Mouse (Mus musculus) limb, embryonic 13.5 days (tissue): ENCODE data around the gene Tuba4a. TPM values are rescaled to one million over a fixed set of nuclear protein-coding genes. Genes with fewer than 3 reads are reported as not detected.
"Not testable (repeated sequence)": the region's sequence is repeated elsewhere in the genome, so short reads cannot be mapped to it uniquely, and the experiment has no call there.

Experiments used
- ATAC-seq: fragments of 200-750 bp; cut with Nextera tagmentation; 2 replicates; pipeline ENCODE4 v1.8.0; 2017; ENCODE audit warnings: low read depth, moderate number of reproducible peaks, moderate TSS enrichment; ENCODE audit not compliant: low FRiP score
- H3K27ac ChIP-seq: fragments of 300-500 bp; sonication (generic); 2 replicates; pipeline ENCODE4 v1.5.1; 2015; ENCODE audit warnings: inconsistent platforms, mild to moderate bottlenecking, moderate library complexity
- H3K27me3 ChIP-seq: fragments of 300-500 bp; sonication (generic); 2 replicates; pipeline ENCODE4 v1.6.1; 2015; ENCODE audit warnings: mild to moderate bottlenecking, inconsistent platforms
- H3K36me3 ChIP-seq: fragments of 300-500 bp; sonication (generic); 2 replicates; pipeline ENCODE4 v1.6.1; 2015; ENCODE audit warnings: inconsistent platforms, mild to moderate bottlenecking, moderate library complexity
- H3K4me1 ChIP-seq: fragments of 300-500 bp; sonication (generic); 2 replicates; pipeline ENCODE4 v1.6.1; 2015; ENCODE audit warnings: inconsistent platforms
- H3K4me2 ChIP-seq: fragments of 300-500 bp; sonication (generic); replicated peaks from 2 replicates; pipeline ENCODE4 v1.6.1; 2015; ENCODE audit warnings: inconsistent platforms, mild to moderate bottlenecking, moderate library complexity
- H3K4me3 ChIP-seq: fragments of 300-500 bp; sonication (generic); 2 replicates; pipeline ENCODE4 v1.5.1; 2015; ENCODE audit warnings: moderate library complexity, mild to moderate bottlenecking, inconsistent platforms
- H3K9ac ChIP-seq: fragments of 300-500 bp; sonication (generic); 2 replicates; pipeline ENCODE4 v1.6.1; 2015; ENCODE audit warnings: mild to moderate bottlenecking, inconsistent platforms
- H3K9me3 ChIP-seq: fragments of 300-500 bp; sonication (generic); 2 replicates; pipeline ENCODE4 v1.6.1; 2016; ENCODE audit warnings: inconsistent platforms
- WGBS: fragments of 180-500 bp; shearing (Covaris S2); methylation state at CpG from one replicate; pipeline ENCODE4 v1.1.7; 2015; 5-methylcytosine and 5-hydroxymethylcytosine counted together
- polyA plus RNA-seq: library from polyadenylated mRNA; unstranded; fragments of >200 nt; fragmentation: Nextera tagmentation; extraction: Ambion mirVana; gene quantifications from 2 replicates; pipeline ENCODE4 v1.2.1, GENCODE M21; 2015

Tuba4a gene
- polyA plus RNA-seq, 1 experiment from 2014 or later, result 22.7 TPM

DNA sequence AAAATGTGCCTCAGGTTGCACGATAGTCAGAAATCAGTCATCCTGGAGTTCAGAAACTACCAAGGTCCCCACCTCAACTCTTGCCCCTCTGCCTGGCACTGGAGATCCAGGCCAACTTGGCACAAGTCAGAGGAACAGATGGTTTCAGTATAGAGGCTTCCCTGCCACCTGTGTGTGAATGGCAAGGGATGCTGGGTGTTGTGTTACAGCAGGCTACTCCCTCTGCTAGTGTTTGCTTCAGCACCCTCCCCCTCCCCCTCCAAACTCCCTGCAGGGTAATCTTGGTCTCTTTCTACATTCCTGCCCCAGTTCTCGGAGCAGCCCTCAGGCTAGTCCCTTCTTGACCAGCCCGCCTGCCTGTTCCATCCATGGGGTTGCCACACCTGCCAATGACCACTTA is 30.8 kb upstream of the Tuba4a start:
- peaks cover 18% of the 10 kb centered on the region for H3K4me1 ChIP-seq
- no peak overlapping the region for H3K9ac ChIP-seq
- no peaks in the 10 kb centered on the region; the same call in 1 of the 2 replicates for H3K36me3 ChIP-seq
- ATAC-seq, result no peak
- H3K9me3 ChIP-seq, result no peaks in the 10 kb centered on the region
- 35% methylated on average over 3 of the region's 3 CpGs for WGBS
- no peak overlapping the region for H3K4me3 ChIP-seq
- H3K27ac ChIP-seq, result no peak overlapping the region
- no peak overlapping the region for H3K4me2 ChIP-seq
- peaks cover 10% of the 10 kb centered on the region; the same call in 1 of the 2 replicates for H3K27me3 ChIP-seq

DNA sequence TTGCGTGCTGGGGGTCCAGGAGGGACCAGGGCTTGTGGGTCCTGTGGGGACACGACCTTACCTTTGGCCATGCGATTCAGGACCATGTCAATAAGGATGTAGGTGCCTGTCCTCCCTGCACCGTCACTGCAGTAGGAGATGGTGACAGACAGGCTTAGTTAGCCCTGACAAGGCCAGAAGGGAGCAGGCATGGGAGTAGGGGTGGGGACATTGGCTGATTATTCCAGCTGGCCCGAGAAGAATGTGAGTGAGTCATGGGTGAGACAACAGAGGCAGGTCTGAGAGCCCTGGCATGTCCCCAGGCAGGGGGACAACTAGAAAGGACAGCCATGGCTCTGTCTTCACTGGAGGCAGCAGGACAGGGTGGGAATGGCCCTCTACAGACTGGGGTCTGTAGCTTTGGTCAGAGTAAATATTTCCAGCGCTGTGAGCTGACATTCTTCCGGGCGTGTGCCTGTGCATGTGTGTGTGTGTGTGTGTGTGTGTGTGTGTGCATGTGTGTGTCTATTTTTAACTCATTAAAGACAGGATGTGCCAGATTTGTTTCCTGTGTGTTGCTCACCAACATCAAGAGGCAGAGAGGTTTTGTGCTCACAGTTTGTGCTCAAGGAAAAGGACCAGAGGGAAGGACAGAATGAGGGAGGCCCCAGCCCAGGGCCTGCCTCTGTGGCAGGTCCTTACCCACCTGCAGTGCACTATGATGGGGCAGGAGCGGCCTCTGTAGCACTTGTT is 28.5 kb upstream of the Tuba4a start:
- WGBS, result 49% methylated on average over 9 of the region's 9 CpGs
- Histone ChIP-seq H3K9ac (peak overlapping the region; percentile 13), H3K36me3 (peaks cover 13% of the 10 kb centered on the region), H3K27me3 (peaks cover 10% of the 10 kb centered on the region; the same call in 1 of the 2 replicates), H3K4me1 (peaks cover 18% of the 10 kb centered on the region), H3K9me3 (no peaks in the 10 kb centered on the region), H3K4me2 (no peak overlapping the region), H3K27ac (no peak overlapping the region; the same call in 1 of the 2 replicates), H3K4me3 (no peak overlapping the region)
- ATAC-seq, result no peak

GRCm38 (mm10) chr1:75247071-75247930 is 27.6 kb upstream of the Tuba4a start:
- no peak overlapping the region for H3K4me2 ChIP-seq
- whole genome bisulfite sequencing, result 78% methylated on average over 16 of the region's 16 CpGs
- ATAC-seq, result no peak
- peaks cover 18% of the 10 kb centered on the region for H3K4me1 ChIP-seq
- no peak overlapping the region for H3K4me3 ChIP-seq
- peaks cover 3% of the 10 kb centered on the region; the same call in 1 of the 2 replicates for H3K27me3 ChIP-seq
- H3K36me3 ChIP-seq, result peaks cover 18% of the 10 kb centered on the region
- no peaks in the 10 kb centered on the region for H3K9me3 ChIP-seq
- 0 out of 2 replicates have a peak overlapping the region, but pooled peaks have one; percentile 13 for H3K9ac ChIP-seq
- no peak overlapping the region for H3K27ac ChIP-seq

DNA sequence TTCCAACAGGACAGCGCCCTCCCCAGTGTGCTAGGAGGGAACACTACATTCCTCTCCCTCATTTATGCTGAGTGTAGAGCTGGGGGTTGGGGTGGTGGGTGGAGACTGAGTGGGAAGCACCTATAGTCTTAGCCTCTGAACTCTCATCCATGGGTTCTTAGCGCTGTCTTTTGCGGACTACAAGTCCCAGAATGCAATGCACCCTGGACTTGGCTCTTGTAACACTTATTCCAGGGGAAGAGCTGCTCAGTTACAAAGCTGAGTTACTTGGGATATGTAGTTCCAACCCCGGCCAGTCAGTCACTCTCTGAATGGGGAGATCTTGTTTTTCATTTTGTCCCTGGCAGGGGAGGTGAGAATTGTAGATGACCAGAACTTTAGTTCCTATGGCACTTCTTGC is 25.2 kb upstream of the Tuba4a start:
- H3K9me3 ChIP-seq, result no peaks in the 10 kb centered on the region
- H3K4me2 ChIP-seq, result no peak overlapping the region
- ATAC-seq, result peak; percentile 60; the same call in 1 of the 2 replicates
- no peak overlapping the region for H3K4me3 ChIP-seq
- H3K4me1 ChIP-seq, result peaks cover 10% of the 10 kb centered on the region
- H3K36me3 ChIP-seq, result peaks cover 36% of the 10 kb centered on the region
- WGBS, result 24% methylated on average over 4 of the region's 4 CpGs
- H3K27me3 ChIP-seq, result no peaks in the 10 kb centered on the region
- H3K27ac ChIP-seq, result no peak overlapping the region
- H3K9ac ChIP-seq, result no peak overlapping the region

GRCm38 (mm10) chr1:75244175-75244826 is 24.6 kb upstream of the Tuba4a start:
- Histone ChIP-seq H3K9ac (no peak overlapping the region), H3K4me1 (peaks cover 13% of the 10 kb centered on the region), H3K36me3 (peaks cover 40% of the 10 kb centered on the region), H3K4me2 (no peak overlapping the region), H3K4me3 (no peak overlapping the region), H3K9me3 (no peaks in the 10 kb centered on the region), H3K27ac (no peak overlapping the region), H3K27me3 (no peaks in the 10 kb centered on the region)
- no peak for ATAC-seq
- 89% methylated on average over 12 of the region's 12 CpGs for WGBS

DNA sequence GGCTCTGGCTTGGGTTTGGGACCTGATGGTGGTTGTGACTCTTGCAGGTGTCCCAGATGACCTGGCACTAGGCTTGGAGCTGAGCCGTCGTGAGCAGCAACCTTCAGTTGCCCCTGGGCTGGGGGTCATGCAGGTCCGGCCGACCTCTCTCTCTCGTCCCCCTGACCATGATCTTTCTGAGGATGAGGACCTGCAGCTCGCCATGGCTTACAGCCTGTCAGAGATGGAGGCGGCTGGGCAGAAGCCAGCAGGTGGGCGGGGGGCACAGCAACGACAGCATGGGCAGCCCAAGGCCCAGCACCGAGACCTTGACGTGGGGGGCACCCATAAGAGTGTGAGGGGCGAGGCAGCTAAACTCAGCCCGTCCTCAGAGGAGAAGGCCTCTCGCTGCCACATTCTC is 23.7 kb upstream of the Tuba4a start:
- H3K4me1 ChIP-seq, result peaks cover 11% of the 10 kb centered on the region
- WGBS, result 86% methylated on average over 14 of the region's 14 CpGs
- H3K36me3 ChIP-seq, result peaks cover 44% of the 10 kb centered on the region
- H3K9ac ChIP-seq, result no peak overlapping the region
- no peaks in the 10 kb centered on the region for H3K27me3 ChIP-seq
- H3K4me2 ChIP-seq, result no peak overlapping the region
- no peak overlapping the region for H3K4me3 ChIP-seq
- no peaks in the 10 kb centered on the region for H3K9me3 ChIP-seq
- ATAC-seq, result no peak
- H3K27ac ChIP-seq, result no peak overlapping the region

GRCm38 (mm10) chr1:75239591-75239990 is 19.9 kb upstream of the Tuba4a start:
- H3K27me3 ChIP-seq, result no peaks in the 10 kb centered on the region
- peaks cover 20% of the 10 kb centered on the region for H3K4me1 ChIP-seq
- H3K9ac ChIP-seq, result no peak overlapping the region
- no peak overlapping the region; the same call in 1 of the 2 replicates for H3K27ac ChIP-seq
- 59% methylated on average over 10 of the region's 10 CpGs for WGBS
- H3K36me3 ChIP-seq, result peaks cover 44% of the 10 kb centered on the region
- no peak for ATAC-seq
- H3K4me3 ChIP-seq, result no peak overlapping the region
- H3K4me2 ChIP-seq, result no peak overlapping the region
- H3K9me3 ChIP-seq, result no peaks in the 10 kb centered on the region

DNA sequence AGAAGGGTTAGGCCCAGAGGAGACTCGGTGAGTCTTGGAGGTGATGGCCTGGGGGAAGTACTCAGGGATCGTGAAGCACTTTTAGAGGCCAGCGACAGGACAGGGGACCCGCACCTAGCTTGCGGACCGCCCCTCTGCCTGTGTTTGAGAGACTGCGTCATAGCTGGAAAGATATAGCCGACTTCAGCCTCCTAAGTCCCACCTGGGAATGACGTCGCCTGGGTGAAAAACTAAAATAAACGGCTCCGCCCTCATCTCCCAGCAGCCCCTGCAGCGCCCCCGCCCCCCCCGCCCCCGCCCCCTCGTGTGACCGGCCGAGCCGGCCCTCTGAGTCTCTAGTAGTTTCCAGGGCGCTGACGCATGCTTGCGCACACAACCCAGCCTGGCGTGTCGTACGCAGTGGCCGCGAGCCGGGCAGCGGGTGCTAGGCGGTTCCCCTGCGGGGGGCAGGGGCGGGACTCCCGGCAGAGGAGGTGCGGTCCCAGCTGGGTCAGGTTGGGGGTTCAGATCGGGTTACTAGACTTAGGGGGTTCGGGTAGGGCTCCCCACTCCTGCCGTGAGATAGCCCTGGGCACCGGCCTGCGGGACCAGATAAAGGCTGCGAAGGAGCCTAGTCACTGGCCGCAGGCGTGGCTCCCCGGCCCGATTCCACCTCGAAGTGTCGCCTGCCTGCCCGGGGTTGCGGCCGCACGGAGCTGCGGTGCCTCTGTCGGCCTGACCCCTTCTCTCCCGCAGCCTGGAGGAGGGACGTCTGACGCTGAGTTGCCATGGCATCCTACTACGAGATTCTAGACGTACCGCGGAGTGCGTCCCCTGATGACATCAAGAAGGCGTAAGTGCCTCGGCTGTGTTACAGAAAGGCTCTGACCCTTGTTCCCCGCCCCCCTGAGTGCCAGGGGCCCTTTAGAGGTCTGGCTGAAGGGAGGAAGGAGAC is 16.7 kb upstream of the Tuba4a start, which contains the start of gene Dnajb2:
TSS of gene Dnajb2 (plus strand) at position 290 of the 934 bp plus-strand sequence.
- Histone ChIP-seq H3K9me3 (no peaks in the 10 kb centered on the region), H3K4me1 (peaks cover 20% of the 10 kb centered on the region), H3K27ac (peak within 1 kb of the TSS; percentile 81), H3K4me3 (peak within 1 kb of the TSS; percentile 76), H3K36me3 (peaks cover 19% of the 10 kb centered on the region), H3K9ac (peak within 1 kb of the TSS; percentile 88), H3K27me3 (no peaks in the 10 kb centered on the region), H3K4me2 (peak within 1 kb of the TSS; percentile 89)
- under 1% methylated on average over 64 of the region's 64 CpGs for WGBS
- peak; percentile 89 for ATAC-seq

GRCm38 (mm10) chr1:75234606-75235005 is 14.9 kb upstream of the Tuba4a start:
- H3K9me3 ChIP-seq, result no peaks in the 10 kb centered on the region
- peaks cover 5% of the 10 kb centered on the region; the same call in 1 of the 2 replicates for H3K36me3 ChIP-seq
- 0 out of 2 replicates have a peak, but pooled peaks cover 4% of the 10 kb centered on the region for H3K27me3 ChIP-seq
- no peak for ATAC-seq
- H3K9ac ChIP-seq, result no peak overlapping the region
- peaks cover 19% of the 10 kb centered on the region for H3K4me1 ChIP-seq
- H3K4me2 ChIP-seq, result no peak overlapping the region
- no peak overlapping the region for H3K4me3 ChIP-seq
- no peak overlapping the region for H3K27ac ChIP-seq
- WGBS, result 1% methylated on average over 8 of the region's 8 CpGs

- 65% methylated on average over 4 of the region's 4 CpGs for WGBS
- H3K4me2 ChIP-seq, ATAC-seq, H3K27me3 ChIP-seq, H3K4me3 ChIP-seq, H3K9ac ChIP-seq, H3K27ac ChIP-seq, H3K36me3 ChIP-seq, H3K9me3 ChIP-seq: not testable (repeated sequence)
- peaks cover 14% of the 10 kb centered on the region for H3K4me1 ChIP-seq
Measured at GRCm38 (mm10) chr1:75232489-75232888, 12.8 kb upstream of the Tuba4a start.

DNA sequence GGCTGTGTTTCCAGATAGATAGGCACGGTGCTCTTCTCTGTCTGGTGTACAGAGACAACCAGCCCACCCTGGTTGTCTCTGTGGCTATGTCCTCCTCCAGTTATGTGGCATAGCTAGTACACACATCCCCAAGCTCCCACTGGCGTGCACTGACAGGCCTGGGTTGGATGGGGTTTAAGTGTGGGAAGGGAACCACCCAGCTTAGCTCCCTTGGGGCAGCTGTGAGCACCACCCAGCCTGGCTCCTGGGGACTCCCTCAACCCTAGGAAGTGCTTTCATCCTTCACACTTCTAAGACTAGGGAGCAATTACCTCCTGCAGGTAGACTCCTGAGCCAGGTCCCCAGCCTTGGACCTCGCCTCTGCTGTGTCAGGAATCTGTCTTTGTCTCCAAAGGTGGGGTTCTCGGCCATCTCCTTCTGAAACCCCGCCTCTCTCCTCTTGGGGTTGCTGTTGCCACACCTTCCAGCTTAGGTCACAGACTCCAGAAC is 12.0 kb upstream of the Tuba4a start, which contains the start of gene A630095N17Rik:
TSS of gene A630095N17Rik (minus strand) at position 439 of the 489 bp plus-strand sequence.
- Histone ChIP-seq H3K36me3 (no peaks in the 10 kb centered on the region), H3K9ac (no peak within 1 kb of the TSS), H3K9me3 (no peaks in the 10 kb centered on the region), H3K4me1 (peaks cover 6% of the 10 kb centered on the region), H3K27me3 (0 out of 2 replicates have a peak, but pooled peaks cover 8% of the 10 kb centered on the region), H3K4me2 (no peak within 1 kb of the TSS), H3K27ac (no peak within 1 kb of the TSS), H3K4me3 (no peak within 1 kb of the TSS)
- 63% methylated on average over 5 of the region's 5 CpGs for WGBS
- no peak for ATAC-seq
